Mouse (Mus musculus): ENCODE measurements at regions not wholly inside any gene's neighbourhood (a gene's known extent, or its start where the extent isn't known, plus 50 kb on each side); places are given as distances from the start of the nearest gene placed in this dataset.

DNA sequence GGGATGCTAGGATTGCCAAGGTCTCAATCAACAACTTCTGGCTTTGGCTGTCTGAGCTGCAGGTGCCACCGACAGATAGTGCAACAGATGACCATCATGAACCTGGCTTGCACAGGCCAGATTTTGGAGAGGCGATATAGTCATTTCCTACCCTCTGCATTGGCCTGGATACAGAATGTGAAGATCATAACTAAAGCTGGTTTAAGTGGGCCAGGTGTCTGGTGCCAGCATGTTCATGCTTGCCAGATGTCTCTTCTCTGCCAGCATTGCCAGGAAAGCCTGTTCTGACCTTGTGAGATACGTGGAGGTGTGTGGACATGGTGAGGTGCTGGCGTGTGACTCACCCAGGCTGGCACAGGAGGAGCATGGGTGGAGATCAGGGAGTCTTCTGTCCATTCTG, 70.2 kb upstream of the Mb21d2 start:
- TF ChIP-seq CTCF (IDR thresholded peaks at IDR 0.05; ENCODE audit: low read depth, low read length) = no peak
- no peak for TF ChIP-seq POLR2A (IDR thresholded peaks at IDR 0.05; ENCODE audit: extremely low read depth, insufficient read depth, low read length)

All from liver, adult 2 months (tissue).